Mouse (Mus musculus) kidney, adult 2 months (tissue): ENCODE measurements at regions not wholly inside any gene's neighbourhood (a gene's known extent, or its start where the extent isn't known, plus 50 kb on each side); places are given as distances from the start of the nearest gene placed in this dataset.

Experiments
- DNase-seq: peaks from one replicate; pipeline ENCODE4 v3.0.0; 2021
- H3K27ac ChIP-seq: fragments of 200-500 bp; 2 replicates; pipeline ENCODE4 v1.5.1; 2012; ENCODE audit warnings: low read depth, low read length, control low read depth, inconsistent platforms; ENCODE audit not compliant: insufficient read depth
- H3K27me3 ChIP-seq: fragments of 200-500 bp; replicated peaks from 2 replicates; pipeline ENCODE4 v1.6.1; 2012; ENCODE audit warnings: mild to moderate bottlenecking, moderate library complexity, low read length, inconsistent platforms; ENCODE audit not compliant: control insufficient read depth, insufficient read depth
- H3K36me3 ChIP-seq: fragments of 200-500 bp; 2 replicates; pipeline ENCODE4 v1.6.1; 2012; ENCODE audit warnings: mild to moderate bottlenecking, moderate library complexity, low read length, inconsistent platforms; ENCODE audit not compliant: control insufficient read depth, insufficient read depth
- H3K4me1 ChIP-seq: fragments of 200-500 bp; 2 replicates; pipeline ENCODE4 v1.6.1; 2011; ENCODE audit warnings: low read length; ENCODE audit not compliant: control insufficient read depth, insufficient read depth
- H3K4me3 ChIP-seq: fragments of 200-500 bp; 2 replicates; pipeline ENCODE4 v1.5.1; 2011; ENCODE audit warnings: mild to moderate bottlenecking, low read depth, low read length, control low read depth; ENCODE audit not compliant: insufficient read depth
- CTCF ChIP-seq: fragments of 200-500 bp; conservative IDR thresholded peaks from 2 replicates; pipeline ENCODE4 v1.5.1; 2011; ENCODE audit warnings: low read depth, mild to moderate bottlenecking, control low read depth, low read length, moderate library complexity, mixed read lengths; ENCODE audit not compliant: insufficient read depth, insufficient read length
- POLR2A ChIP-seq: fragments of 200-500 bp; IDR thresholded peaks from one replicate; pipeline ENCODE4 v1.6.1; 2011; ENCODE audit warnings: low read depth, low read length, control low read depth
- WGBS: fragments of 180-500 bp; shearing (Covaris S2); methylation state at CpG from one replicate; pipeline ENCODE4 v1.1.7; 2018; 5-methylcytosine and 5-hydroxymethylcytosine counted together

GRCm38 (mm10) chr11:71446641-71447040 is 216.1 kb upstream of the Nlrp1b start:
- Histone ChIP-seq H3K27me3 (no peaks in the 10 kb centered on the region), H3K4me1 (no peaks in the 10 kb centered on the region), H3K27ac (no peak overlapping the region), H3K4me3 (no peak overlapping the region), H3K36me3 (no peaks in the 10 kb centered on the region)
- DNase-seq, result no peak
- TF ChIP-seq POLR2A, result no peak
- TF ChIP-seq CTCF, result no peak
- WGBS, result 59% methylated on average over 5 of the region's 5 CpGs

- no peak overlapping the region for H3K4me3 ChIP-seq
- no peaks in the 10 kb centered on the region for H3K36me3 ChIP-seq
- no peaks in the 10 kb centered on the region for H3K27me3 ChIP-seq
- H3K4me1 ChIP-seq, result no peaks in the 10 kb centered on the region
- H3K27ac ChIP-seq, result no peak overlapping the region
- DNase-seq, result no peak
- 58% methylated on average over 10 of the region's 10 CpGs for WGBS
- TF ChIP-seq POLR2A (no peak), CTCF (no peak)
These were observed 217.6 kb upstream of the Nlrp1b start for GRCm38 (mm10) chr11:71447841-71448745.

GRCm38 (mm10) chr11:71480094-71480493 is 249.6 kb upstream of the Nlrp1b start:
- no peak for DNase-seq
- Histone ChIP-seq H3K4me1 (no peaks in the 10 kb centered on the region), H3K4me3 (no peak overlapping the region), H3K27ac (no peak overlapping the region), H3K27me3 (no peaks in the 10 kb centered on the region), H3K36me3 (no peaks in the 10 kb centered on the region)
- WGBS, result 75% methylated on average over 3 of the region's 3 CpGs
- TF ChIP-seq POLR2A, result no peak
- TF ChIP-seq CTCF, result no peak

- H3K4me1 ChIP-seq, result no peaks in the 10 kb centered on the region
- WGBS, result 27% methylated on average over 5 of the region's 5 CpGs
- no peak for DNase-seq
- no peak overlapping the region for H3K4me3 ChIP-seq
- no peaks in the 10 kb centered on the region for H3K36me3 ChIP-seq
- H3K27ac ChIP-seq, result no peak overlapping the region
- no peaks in the 10 kb centered on the region for H3K27me3 ChIP-seq
- TF ChIP-seq CTCF, result no peak
These were observed 251.9 kb upstream of the Wscd1 start for GRCm38 (mm10) chr11:71497863-71498262.

GRCm38 (mm10) chr11:71498299-71498698 is 251.4 kb upstream of the Wscd1 start:
- TF ChIP-seq POLR2A (no peak), CTCF (no peak)
- no peak for DNase-seq
- WGBS, result 80% methylated on average over 3 of the region's 3 CpGs
- no peak overlapping the region for H3K4me3 ChIP-seq
- H3K27ac ChIP-seq, result no peak overlapping the region
- no peaks in the 10 kb centered on the region for H3K4me1 ChIP-seq
- no peaks in the 10 kb centered on the region for H3K27me3 ChIP-seq
- no peaks in the 10 kb centered on the region for H3K36me3 ChIP-seq

GRCm38 (mm10) chr11:71502156-71502555 is 247.6 kb upstream of the Wscd1 start:
- Histone ChIP-seq H3K4me3 (no peak overlapping the region), H3K4me1 (no peaks in the 10 kb centered on the region), H3K27ac (no peak overlapping the region), H3K27me3 (no peaks in the 10 kb centered on the region), H3K36me3 (no peaks in the 10 kb centered on the region)
- no peak for DNase-seq
- 82% methylated on average over 3 of the region's 3 CpGs for WGBS
- TF ChIP-seq CTCF (no peak), POLR2A (no peak)

GRCm38 (mm10) chr11:71512271-71513066 is 237.3 kb upstream of the Wscd1 start:
- WGBS, result 45% methylated on average over 15 of the region's 15 CpGs
- DNase-seq, result peak; percentile 44
- 0 out of 2 replicates have a peak, but pooled peaks cover 2% of the 10 kb centered on the region for H3K4me1 ChIP-seq
- H3K27ac ChIP-seq, result peak overlapping the region; percentile 5; the same call in 1 of the 2 replicates
- no peak overlapping the region for H3K4me3 ChIP-seq
- no peaks in the 10 kb centered on the region for H3K36me3 ChIP-seq
- no peaks in the 10 kb centered on the region for H3K27me3 ChIP-seq
- no peak for TF ChIP-seq POLR2A
- TF ChIP-seq CTCF, result no peak
